Mouse (Mus musculus): ENCODE measurements at regions not wholly inside any gene's neighbourhood (a gene's known extent, or its start where the extent isn't known, plus 50 kb on each side); places are given as distances from the start of the nearest gene placed in this dataset.

GRCm38 (mm10) chr13:84437586-84438443 lies 215.7 kb downstream of the Tmem161b start:
- Histone ChIP-seq H3K9me3 (no peaks in the 10 kb centered on the region), H3K4me1 (no peaks in the 10 kb centered on the region), H3K9ac (no peak overlapping the region), H3K4me2 (no peak overlapping the region), H3K27me3 (replicated peaks) (no peaks in the 10 kb centered on the region), H3K27ac (no peak overlapping the region), H3K4me3 (no peak overlapping the region), H3K36me3 (replicated peaks) (no peaks in the 10 kb centered on the region)
- no peak for ATAC-seq (replicated peaks)
- 58% methylated on average over 5 of the region's 5 CpGs for WGBS

DNA sequence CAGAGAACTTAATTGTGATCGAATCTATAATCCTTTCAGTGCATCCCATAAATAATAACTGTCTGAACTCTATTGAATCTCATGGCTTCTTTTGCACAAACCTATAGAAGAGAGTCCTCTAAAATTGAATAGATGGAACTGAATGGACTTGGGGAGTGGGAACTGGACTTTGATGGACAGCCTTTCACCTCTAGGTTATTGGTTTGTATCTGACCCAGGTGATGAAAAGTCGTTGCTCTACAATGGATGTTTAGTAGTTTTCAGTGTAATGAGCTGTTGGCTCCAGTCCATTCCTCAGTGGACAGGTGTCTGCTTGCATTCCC lies 216.3 kb downstream of the Tmem161b start:
- 70% methylated on average over 2 of the region's 2 CpGs for WGBS
- no peaks in the 10 kb centered on the region for H3K27me3 ChIP-seq (replicated peaks)

DNA sequence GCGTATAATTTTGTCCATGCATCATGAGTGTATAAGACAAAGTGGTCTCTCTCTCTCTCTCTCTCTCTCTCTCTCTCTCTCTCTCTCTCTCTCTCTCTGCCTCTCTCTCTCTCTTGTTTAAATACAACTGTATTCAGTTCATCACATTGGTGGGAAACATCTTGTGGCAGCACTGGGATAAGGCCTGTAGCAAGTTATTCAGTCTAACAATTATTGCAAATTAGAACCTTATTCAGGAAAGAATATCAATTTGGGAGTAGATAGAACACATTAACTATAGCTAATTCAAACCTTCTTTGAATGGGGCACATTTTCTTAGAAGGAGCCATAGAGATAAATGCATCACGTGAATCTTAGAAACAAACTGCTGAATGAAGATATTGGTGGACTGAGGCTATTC lies 226.4 kb downstream of the Tmem161b start:
- ATAC-seq (replicated peaks), result peak; percentile 35
- 27% methylated on average over 2 of the region's 2 CpGs for WGBS
- Histone ChIP-seq H3K4me1 (no peaks in the 10 kb centered on the region), H3K27me3 (replicated peaks) (no peaks in the 10 kb centered on the region), H3K4me2 (no peak overlapping the region), H3K4me3 (no peak overlapping the region), H3K27ac (peak overlapping the region; percentile 34; the same call in 1 of the 2 replicates), H3K9me3 (no peaks in the 10 kb centered on the region), H3K9ac (no peak overlapping the region), H3K36me3 (replicated peaks) (no peaks in the 10 kb centered on the region)

More for the DNA sequence above, 216.3 kb downstream of the Tmem161b start:
- H3K4me2 ChIP-seq, result no peak overlapping the region
- H3K27ac ChIP-seq, result no peak overlapping the region
- ATAC-seq (replicated peaks), result no peak
- H3K4me3 ChIP-seq, result no peak overlapping the region
- H3K4me1 ChIP-seq, result no peaks in the 10 kb centered on the region
- no peaks in the 10 kb centered on the region for H3K9me3 ChIP-seq
- H3K9ac ChIP-seq, result no peak overlapping the region
- no peaks in the 10 kb centered on the region for H3K36me3 ChIP-seq (replicated peaks)

GRCm38 (mm10) chr13:84449001-84449551 lies 227.0 kb downstream of the Tmem161b start:
- H3K27ac ChIP-seq, result peak overlapping the region; percentile 51
- H3K9ac ChIP-seq, result no peak overlapping the region
- H3K9me3 ChIP-seq, result no peaks in the 10 kb centered on the region
- no peaks in the 10 kb centered on the region for H3K4me1 ChIP-seq
- no peaks in the 10 kb centered on the region for H3K27me3 ChIP-seq (replicated peaks)
- peak; percentile 97 for ATAC-seq (replicated peaks)
- H3K4me2 ChIP-seq, result no peak overlapping the region
- H3K4me3 ChIP-seq, result no peak overlapping the region
- WGBS, result 10% methylated on average over 6 of the region's 6 CpGs
- no peaks in the 10 kb centered on the region for H3K36me3 ChIP-seq (replicated peaks)
